Mouse (Mus musculus): ENCODE results near the gene Chka.

Chka gene

GRCm38 (mm10) chr19:3922661-3923371, 71.2 kb downstream of the Chka start:
- no peak for DNase-seq

GRCm38 (mm10) chr19:3923586-3923985, 72.0 kb downstream of the Chka start:
- DNase-seq: peak; percentile 30

- DNase-seq: no peak
Measured at GRCm38 (mm10) chr19:3924190-3924589, 72.6 kb downstream of the Chka start.

GRCm38 (mm10) chr19:3924868-3925267, 73.3 kb downstream of the Chka start:
- no peak for DNase-seq

GRCm38 (mm10) chr19:3925859-3926258, 74.3 kb downstream of the Chka start:
- DNase-seq: no peak

GRCm38 (mm10) chr19:3926279-3926678, 74.7 kb downstream of the Chka start:
- DNase-seq: no peak

- DNase-seq: no peak
Measured at GRCm38 (mm10) chr19:3926685-3927084, 75.1 kb downstream of the Chka start.

- DNase-seq: no peak
Measured at GRCm38 (mm10) chr19:3927989-3928388, 76.4 kb downstream of the Chka start.

GRCm38 (mm10) chr19:3928779-3929178, 77.2 kb downstream of the Chka start:
- no peak for DNase-seq

- peak; percentile 17 for DNase-seq
Measured at GRCm38 (mm10) chr19:3929211-3929941, 77.8 kb downstream of the Chka start, which contains the start of gene Aldh3b1. Aldh3b1 (minus strand) TSS chr19:3929808.

- DNase-seq: no peak
Measured at GRCm38 (mm10) chr19:3930262-3931057, 78.9 kb downstream of the Chka start.

GRCm38 (mm10) chr19:3931716-3932115, 80.1 kb downstream of the Chka start:
- no peak for DNase-seq

GRCm38 (mm10) chr19:3935032-3935895, 83.7 kb downstream of the Chka start, which contains the start of gene Unc93b1:
Unc93b1 (plus strand) TSS chr19:3935186.
- DNase-seq: peak; percentile 80

GRCm38 (mm10) chr19:3935896-3936850, 84.6 kb downstream of the Chka start:
- peak; percentile 65 for DNase-seq

- DNase-seq: no peak
Measured at GRCm38 (mm10) chr19:3942315-3942714, 90.7 kb downstream of the Chka start.

GRCm38 (mm10) chr19:3942986-3943735, 91.6 kb downstream of the Chka start:
- DNase-seq: peak; percentile 20
